Mouse (Mus musculus) embryonic facial prominence, embryonic 15.5 days (tissue): ENCODE data around the gene Sparcl1. TPM values are rescaled to one million over a fixed set of nuclear protein-coding genes. Genes with fewer than 3 reads are reported as not detected.

ENCODE experiments used
- ATAC-seq: fragments of 200-750 bp; cut with Nextera tagmentation; 2 replicates; pipeline ENCODE4 v1.8.0; 2017; ENCODE audit warnings: low read depth, moderate TSS enrichment; ENCODE audit not compliant: insufficient number of reproducible peaks, low FRiP score, low TSS enrichment
- H3K27ac ChIP-seq: fragments of 300-500 bp; sonication (generic); replicated peaks from 2 replicates; pipeline ENCODE4 v1.5.1; 2015; ENCODE audit warnings: mild to moderate bottlenecking, inconsistent platforms
- H3K27me3 ChIP-seq: fragments of 300-500 bp; sonication (generic); 2 replicates; pipeline ENCODE4 v1.6.1; 2015; ENCODE audit warnings: inconsistent platforms
- H3K36me3 ChIP-seq: fragments of 300-500 bp; sonication (generic); 2 replicates; pipeline ENCODE4 v1.6.1; 2015; ENCODE audit warnings: mild to moderate bottlenecking, inconsistent platforms
- H3K4me1 ChIP-seq: fragments of 300-500 bp; sonication (generic); 2 replicates; pipeline ENCODE4 v1.6.1; 2015; ENCODE audit warnings: inconsistent platforms
- H3K4me2 ChIP-seq: fragments of 300-500 bp; sonication (generic); replicated peaks from 2 replicates; pipeline ENCODE4 v1.6.1; 2015; ENCODE audit warnings: mild to moderate bottlenecking, inconsistent platforms
- H3K4me3 ChIP-seq: fragments of 300-500 bp; sonication (generic); replicated peaks from 2 replicates; pipeline ENCODE4 v1.5.1; 2015; ENCODE audit warnings: mild to moderate bottlenecking, inconsistent platforms
- H3K9ac ChIP-seq: fragments of 300-500 bp; sonication (generic); 2 replicates; pipeline ENCODE4 v1.6.1; 2015; ENCODE audit warnings: inconsistent platforms
- H3K9me3 ChIP-seq: fragments of 300-500 bp; sonication (generic); replicated peaks from 2 replicates; pipeline ENCODE4 v1.6.1; 2016; ENCODE audit warnings: inconsistent platforms
- WGBS: fragments of 180-500 bp; shearing (Covaris S2); methylation state at CpG from one replicate; pipeline ENCODE4 v1.1.7; 2015; 5-methylcytosine and 5-hydroxymethylcytosine counted together
- microRNA-seq: library from miRNA; unstranded; fragments of <30 nt; microRNA quantifications from one replicate; pipeline ENCODE4, GENCODE M21; 2016; ENCODE audit warnings: borderline number of aligned reads
- polyA plus RNA-seq: library from polyadenylated mRNA; unstranded; fragments of >200 nt; fragmentation: Nextera tagmentation; extraction: Ambion mirVana; gene quantifications from 2 replicates; pipeline ENCODE4 v1.2.1, GENCODE M21; 2015

Sparcl1 gene
- polyA plus RNA-seq, 1 experiment from 2014 or later = 107 TPM

- WGBS = 4% methylated on average over 90 of the region's 90 CpGs
- no peaks in the 10 kb centered on the region for H3K9me3 ChIP-seq
- peaks cover 12% of the 10 kb centered on the region for H3K36me3 ChIP-seq
These were observed 67.0 kb downstream of the Sparcl1 start, which contains the start of gene Nudt9 for GRCm38 (mm10) chr5:104046256-104047199. Nudt9 (plus strand) TSS chr5:104046306.

GRCm38 (mm10) chr5:104043704-104044103 lies 69.8 kb downstream of the Sparcl1 start:
- WGBS = 47% methylated on average over 2 of the region's 2 CpGs
- no peak overlapping the region for H3K9ac ChIP-seq

More at GRCm38 (mm10) chr5:104046256-104047199, 67.0 kb downstream of the Sparcl1 start, which contains the start of gene Nudt9:
- Histone ChIP-seq H3K27ac (peak within 1 kb of the TSS; percentile 87), H3K27me3 (no peaks in the 10 kb centered on the region), H3K4me3 (peak within 1 kb of the TSS; percentile 75), H3K4me2 (peak within 1 kb of the TSS; percentile 70), H3K4me1 (peaks cover 15% of the 10 kb centered on the region), H3K9ac (peak within 1 kb of the TSS; percentile 92)
- peak; percentile 98 for ATAC-seq

GRCm38 (mm10) chr5:104042906-104043305 lies 70.6 kb downstream of the Sparcl1 start:
- Histone ChIP-seq H3K4me1 (peaks cover 10% of the 10 kb centered on the region), H3K4me2 (no peak overlapping the region), H3K27me3 (no peaks in the 10 kb centered on the region), H3K9ac (no peak overlapping the region), H3K9me3 (no peaks in the 10 kb centered on the region), H3K27ac (no peak overlapping the region), H3K36me3 (no peaks in the 10 kb centered on the region), H3K4me3 (no peak overlapping the region)
- 75% methylated on average over 2 of the region's 2 CpGs for WGBS
- no peak for ATAC-seq

More at GRCm38 (mm10) chr5:104043704-104044103, 69.8 kb downstream of the Sparcl1 start:
- H3K27ac ChIP-seq = no peak overlapping the region
- H3K4me2 ChIP-seq = no peak overlapping the region
- H3K4me3 ChIP-seq = no peak overlapping the region
- H3K27me3 ChIP-seq = no peaks in the 10 kb centered on the region
- no peaks in the 10 kb centered on the region for H3K9me3 ChIP-seq
- no peak for ATAC-seq
- H3K36me3 ChIP-seq = no peaks in the 10 kb centered on the region
- H3K4me1 ChIP-seq = peaks cover 15% of the 10 kb centered on the region

- no peak overlapping the region for H3K4me2 ChIP-seq
- WGBS = 68% methylated on average over 6 of the region's 6 CpGs
- H3K36me3 ChIP-seq = no peaks in the 10 kb centered on the region
- no peak for ATAC-seq
- H3K9ac ChIP-seq = no peak overlapping the region
- no peak overlapping the region for H3K4me3 ChIP-seq
- no peaks in the 10 kb centered on the region for H3K27me3 ChIP-seq
- H3K9me3 ChIP-seq = no peaks in the 10 kb centered on the region
- no peaks in the 10 kb centered on the region for H3K4me1 ChIP-seq
- no peak overlapping the region for H3K27ac ChIP-seq
These were observed 74.2 kb downstream of the Sparcl1 start for GRCm38 (mm10) chr5:104039154-104039932.

GRCm38 (mm10) chr5:104036686-104037085 lies 76.8 kb downstream of the Sparcl1 start:
- Histone ChIP-seq H3K36me3 (no peaks in the 10 kb centered on the region), H3K27ac (no peak overlapping the region), H3K4me2 (no peak overlapping the region), H3K4me3 (no peak overlapping the region), H3K4me1 (no peaks in the 10 kb centered on the region), H3K9me3 (no peaks in the 10 kb centered on the region), H3K27me3 (no peaks in the 10 kb centered on the region), H3K9ac (no peak overlapping the region)
- no peak for ATAC-seq
- 91% methylated on average over 1 of the region's 1 CpGs for WGBS

- no peak for ATAC-seq
- no peaks in the 10 kb centered on the region for H3K36me3 ChIP-seq
- H3K4me3 ChIP-seq = no peak overlapping the region
- H3K27ac ChIP-seq = no peak overlapping the region
- no peak overlapping the region for H3K4me2 ChIP-seq
- 67% methylated on average over 1 of the region's 1 CpGs for WGBS
- H3K9ac ChIP-seq = no peak overlapping the region
- H3K4me1 ChIP-seq = no peaks in the 10 kb centered on the region
- H3K27me3 ChIP-seq = no peaks in the 10 kb centered on the region
- no peaks in the 10 kb centered on the region for H3K9me3 ChIP-seq
These were observed 77.7 kb downstream of the Sparcl1 start for GRCm38 (mm10) chr5:104035824-104036223.

- ATAC-seq = no peak
- H3K4me2 ChIP-seq = no peak overlapping the region
- no peak overlapping the region for H3K9ac ChIP-seq
- no peaks in the 10 kb centered on the region for H3K9me3 ChIP-seq
- H3K27ac ChIP-seq = no peak overlapping the region
- no peaks in the 10 kb centered on the region for H3K36me3 ChIP-seq
- H3K27me3 ChIP-seq = no peaks in the 10 kb centered on the region
- no peaks in the 10 kb centered on the region for H3K4me1 ChIP-seq
- H3K4me3 ChIP-seq = no peak overlapping the region
These were observed 78.5 kb downstream of the Sparcl1 start for GRCm38 (mm10) chr5:104035066-104035465.

GRCm38 (mm10) chr5:104032434-104033097 lies 81.0 kb downstream of the Sparcl1 start:
- Histone ChIP-seq H3K9ac (no peak overlapping the region), H3K27ac (no peak overlapping the region), H3K4me1 (no peaks in the 10 kb centered on the region), H3K4me2 (no peak overlapping the region), H3K27me3 (no peaks in the 10 kb centered on the region), H3K36me3 (no peaks in the 10 kb centered on the region), H3K4me3 (no peak overlapping the region), H3K9me3 (no peaks in the 10 kb centered on the region)
- ATAC-seq = no peak
- WGBS = 83% methylated on average over 2 of the region's 2 CpGs

Small RNA genes lying within 50 kb of the gene (microRNA-seq; reads per million reads assigned to microRNA genes)
- 2.9 reads per million, percentile 12 among the genes with 10 or more reads in this experiment for gene Mir5619

Other genes with a start within 250 kb of the Sparcl1 start
- 17.2 and 18.2 TPM in 2 replicates for gene Klhl8, start 202.5 kb downstream of the Sparcl1 start, polyA plus RNA-seq
- 0.45 TPM in 1 of 2 replicates, not detected in the other for gene Hsd17b13, start 136.3 kb downstream of the Sparcl1 start, polyA plus RNA-seq
- 3.8 and 4.0 TPM in 2 replicates for gene Hsd17b11, start 91.8 kb downstream of the Sparcl1 start, polyA plus RNA-seq
- gene Nudt9, start 67.4 kb downstream of the Sparcl1 start, polyA plus RNA-seq = 58.9 and 62.7 TPM in 2 replicates
- gene Gm17660, start 36.1 kb downstream of the Sparcl1 start, polyA plus RNA-seq = 0.35 TPM in 1 of 2 replicates, not detected in the other
- 0.04 TPM in 1 of 2 replicates, not detected in the other for gene Dspp, start 57.0 kb upstream of the Sparcl1 start, polyA plus RNA-seq
- gene Dmp1, start 88.9 kb upstream of the Sparcl1 start, polyA plus RNA-seq = 27.4 and 33.7 TPM in 2 replicates
- 718 and 848 TPM in 2 replicates for gene Ibsp, start 185.4 kb upstream of the Sparcl1 start, polyA plus RNA-seq
- 0.47 and 0.53 TPM in 2 replicates for gene Mepe, start 211.6 kb upstream of the Sparcl1 start, polyA plus RNA-seq